Mouse (Mus musculus) heart, postnatal 4 days (tissue): ENCODE results near the gene Chaf1a. TPM values are rescaled to one million over a fixed set of nuclear protein-coding genes. Genes with fewer than 3 reads are reported as not detected.
A peak's percentile ranks its signal among the peaks of the same experiment; 100 is the strongest.

Experiments
- DNase-seq: peaks from one replicate; pipeline ENCODE4 v3.0.0; 2021
- total RNA-seq, 2 experiments: library from RNA; stranded (reverse); gene quantifications; 2 replicates each; pipeline ENCODE4 v1.2.3; 2021

Chaf1a gene
- total RNA-seq, 2 experiments from 2014 or later, result 13.3 to 14.8 TPM

DNA sequence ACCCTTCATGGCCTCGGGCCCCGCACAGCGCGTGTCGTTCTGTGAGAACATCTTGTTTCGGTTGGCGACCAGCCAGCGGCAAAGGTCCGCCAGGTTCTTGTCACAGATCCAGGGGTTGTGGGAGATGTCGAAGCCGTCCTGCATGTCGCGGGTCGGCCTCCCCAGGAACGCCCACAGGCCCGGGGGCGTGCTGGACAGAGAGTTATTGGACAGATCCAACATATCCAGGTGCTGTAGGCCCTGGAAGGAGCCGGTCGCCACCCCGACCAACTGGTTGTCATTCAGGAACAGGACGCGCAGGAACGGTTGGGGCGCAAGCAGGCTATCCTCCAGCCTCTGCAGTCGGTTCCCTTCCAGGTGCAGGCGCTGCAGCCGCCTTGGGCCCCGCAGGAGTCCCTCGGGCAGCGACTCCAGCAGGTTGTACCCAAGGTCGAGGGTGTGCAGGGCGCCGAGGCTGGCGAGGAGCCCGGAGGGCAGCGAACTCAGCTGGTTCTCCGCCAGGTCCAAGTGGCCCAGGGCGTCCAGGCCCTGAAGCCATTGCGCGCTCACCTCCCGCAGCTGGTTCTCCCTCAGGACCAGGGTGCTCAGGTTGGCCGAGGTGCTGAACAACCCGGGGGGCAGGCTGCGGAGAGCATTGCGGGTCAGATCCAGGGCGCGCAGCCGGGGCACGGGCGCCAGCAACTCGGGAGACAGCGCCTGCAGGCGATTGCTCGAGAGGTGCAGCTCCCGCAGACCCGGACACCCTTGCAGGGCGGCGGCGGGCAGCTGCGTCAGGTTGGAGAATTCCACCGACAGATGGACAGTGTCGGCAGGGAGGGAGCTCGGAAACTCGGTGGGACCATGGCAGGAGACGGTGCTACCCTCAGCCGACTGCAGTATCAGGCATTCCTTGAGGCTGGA lies 80.0 kb downstream of the Chaf1a start:
- DNase-seq, result peak; percentile 81

DNA sequence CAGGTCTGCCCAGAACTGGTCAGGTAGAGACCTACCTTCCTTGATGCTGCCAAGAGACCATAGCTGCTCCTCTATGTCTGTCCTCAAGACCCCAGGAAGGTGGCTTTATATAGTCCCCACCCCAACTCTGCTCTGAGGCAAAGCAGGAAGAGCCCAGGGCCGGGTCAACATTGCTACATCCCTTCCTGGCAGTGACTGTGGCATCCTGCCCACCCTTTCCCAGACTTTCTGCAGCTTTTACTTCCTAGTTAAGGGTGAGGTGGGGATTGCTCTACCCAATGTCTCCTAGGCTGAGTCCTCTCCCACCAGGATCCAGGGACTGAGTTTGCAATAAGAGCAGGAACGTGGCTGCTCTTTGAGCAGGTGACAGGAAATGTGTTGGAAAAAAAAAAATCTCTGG lies 81.6 kb downstream of the Chaf1a start, which contains the start of gene Lrg1:
Lrg1 (minus strand) TSS at position 176 of the 400 bp plus-strand sequence.
- no peak for DNase-seq

Other genes starting within 250 kb of the Chaf1a start
- 1 to 10 TPM; 5.8 TPM for gene Zfp119a, start 161.5 kb upstream of the Chaf1a start, total RNA-seq
- 1 to 10 TPM; 5.1 to 5.6 TPM for gene Zfp959, start 148.3 kb upstream of the Chaf1a start, total RNA-seq
- 1 to 10 TPM; 3.3 to 4.0 TPM for gene Zfp119b, start 90.9 kb upstream of the Chaf1a start, total RNA-seq
- under 1 TPM; 0.61 to 0.71 TPM for gene Ebi3, start 87.8 kb upstream of the Chaf1a start, total RNA-seq
- 10 to 100 TPM; 14.8 to 14.9 TPM for gene Yju2, start 81.3 kb upstream of the Chaf1a start, total RNA-seq
- gene Shd, start 70.0 kb upstream of the Chaf1a start, total RNA-seq, result 1 to 10 TPM; 3.7 to 4.6 TPM
- 1 to 10 TPM in 1 of 2 experiments, under 1 TPM in 1; 0.34 to 1.5 TPM for gene Fsd1, start 53.9 kb upstream of the Chaf1a start, total RNA-seq
- 10 to 100 TPM; 13.3 to 15.2 TPM for gene Stap2, start 34.9 kb upstream of the Chaf1a start, total RNA-seq
- 10 to 100 TPM; 42.7 to 44.7 TPM for gene Mpnd, start 34.7 kb upstream of the Chaf1a start, total RNA-seq
- 10 to 100 TPM; 37.8 to 38.5 TPM for gene Sh3gl1, start 3.8 kb upstream of the Chaf1a start, total RNA-seq
- gene Ubxn6, start 34.6 kb downstream of the Chaf1a start, total RNA-seq, result 10 to 100 TPM; 50.8 to 57.5 TPM
- gene Hdgfl2, start 39.2 kb downstream of the Chaf1a start, total RNA-seq, result 10 to 100 TPM; 52.8 to 55.9 TPM
- gene Plin4, start 69.4 kb downstream of the Chaf1a start, total RNA-seq, result 10 to 100 TPM; 71.5 to 79.8 TPM
- gene Plin5, start 77.2 kb downstream of the Chaf1a start, total RNA-seq, result 10 to 100 TPM; 61.6 to 67.6 TPM
- gene Lrg1, start 81.6 kb downstream of the Chaf1a start, total RNA-seq, result 1 to 10 TPM; 5.2 TPM
- gene Sema6b, start 99.9 kb downstream of the Chaf1a start, total RNA-seq, result 1 to 10 TPM; 6.3 to 7.2 TPM
- gene Tnfaip8l1, start 122.0 kb downstream of the Chaf1a start, total RNA-seq, result 1 to 10 TPM; 5.9 to 6.0 TPM
- gene Mydgf, start 143.5 kb downstream of the Chaf1a start, total RNA-seq, result 10 to 100 TPM; 43.4 to 48.8 TPM
- 10 to 100 TPM; 29.1 to 31.2 TPM for gene Dpp9, start 178.5 kb downstream of the Chaf1a start, total RNA-seq
- 10 to 100 TPM; 69.6 to 73.8 TPM for gene Fem1a, start 216.4 kb downstream of the Chaf1a start, total RNA-seq
- 10 to 100 TPM; 10.3 to 10.8 TPM for gene Ticam1, start 236.3 kb downstream of the Chaf1a start, total RNA-seq